Mouse (Mus musculus): ENCODE measurements around the gene Dixdc1.

GRCm38 (mm10) chr9:50782155-50782554 is 42.8 kb upstream of the Dixdc1 start:
- TF ChIP-seq EP300 (IDR thresholded peaks at IDR 0.05; ENCODE audit: insufficient read depth, low read depth, low read length) = no peak
- TF ChIP-seq CTCF (IDR thresholded peaks at IDR 0.05; ENCODE audit: low read depth, low read length) = peak; percentile 67
- no peak for TF ChIP-seq POLR2A (IDR thresholded peaks at IDR 0.05; ENCODE audit: insufficient read depth, low read length)
